Mouse (Mus musculus): ENCODE measurements at regions not wholly inside any gene's neighbourhood (a gene's known extent, or its start where the extent isn't known, plus 50 kb on each side); places are given as distances from the start of the nearest gene placed in this dataset.

DNA sequence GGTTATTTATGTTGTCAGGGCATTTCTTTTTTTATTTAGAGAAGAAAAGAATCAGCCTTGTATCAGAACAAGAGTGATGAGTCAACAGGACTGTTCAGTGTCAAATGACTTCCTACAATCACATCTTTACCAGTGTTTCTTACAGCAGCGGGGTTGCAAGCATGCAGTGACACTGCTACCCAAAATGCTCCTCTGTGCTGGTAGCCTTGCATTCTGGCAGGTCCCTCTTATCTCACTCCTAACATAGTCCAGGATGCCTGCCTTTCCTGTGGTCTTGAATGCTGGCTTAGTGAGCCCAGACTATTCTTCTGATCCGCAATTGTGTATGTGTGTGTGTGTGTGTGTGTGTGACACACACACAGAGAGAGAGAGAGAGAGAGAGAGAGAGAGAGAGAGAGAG, 506.4 kb upstream of the Camk1g start:
- no peaks in the 10 kb centered on the region for H3K27me3 ChIP-seq (ENCODE audit: low read depth, poor library complexity, severe bottlenecking)
- H3K4me1 ChIP-seq = no peaks in the 10 kb centered on the region
- no peaks in the 10 kb centered on the region for H3K36me3 ChIP-seq
- WGBS = 86% methylated on average over 2 of the region's 2 CpGs
- H3K9me3 ChIP-seq (replicated peaks) = no peaks in the 10 kb centered on the region
- no peak overlapping the region for H3K4me3 ChIP-seq
- H3K27ac ChIP-seq (replicated peaks) = no peak overlapping the region
- DNase-seq (ENCODE audit: low spot score) = no peak

DNA sequence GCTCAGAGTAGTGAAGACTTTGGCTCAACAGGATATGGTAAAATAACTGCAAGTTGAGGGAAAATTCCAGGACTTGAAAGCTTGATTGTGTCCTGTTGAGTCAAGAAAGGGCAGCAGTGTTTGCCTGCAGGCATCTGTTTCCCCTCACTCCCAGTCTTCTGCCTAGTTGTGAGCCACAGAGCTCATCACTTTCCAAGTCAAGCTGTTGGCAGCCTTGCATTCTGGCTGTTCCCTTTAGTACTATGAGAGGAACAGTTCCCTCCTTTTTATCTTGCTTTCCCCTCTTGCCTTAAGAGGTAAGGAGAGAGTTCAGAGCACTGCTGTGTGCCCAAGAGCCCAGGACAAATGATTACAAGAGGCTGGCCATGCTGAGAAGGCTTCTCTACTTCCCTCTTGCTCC, 506.0 kb upstream of the Camk1g start:
- H3K27ac ChIP-seq (replicated peaks) = no peak overlapping the region
- no peaks in the 10 kb centered on the region for H3K36me3 ChIP-seq
- H3K4me3 ChIP-seq = no peak overlapping the region
- H3K9me3 ChIP-seq (replicated peaks) = no peaks in the 10 kb centered on the region
- H3K4me1 ChIP-seq = no peaks in the 10 kb centered on the region
- H3K27me3 ChIP-seq (ENCODE audit: low read depth, poor library complexity, severe bottlenecking) = no peaks in the 10 kb centered on the region
- no peak for DNase-seq (ENCODE audit: low spot score)

DNA sequence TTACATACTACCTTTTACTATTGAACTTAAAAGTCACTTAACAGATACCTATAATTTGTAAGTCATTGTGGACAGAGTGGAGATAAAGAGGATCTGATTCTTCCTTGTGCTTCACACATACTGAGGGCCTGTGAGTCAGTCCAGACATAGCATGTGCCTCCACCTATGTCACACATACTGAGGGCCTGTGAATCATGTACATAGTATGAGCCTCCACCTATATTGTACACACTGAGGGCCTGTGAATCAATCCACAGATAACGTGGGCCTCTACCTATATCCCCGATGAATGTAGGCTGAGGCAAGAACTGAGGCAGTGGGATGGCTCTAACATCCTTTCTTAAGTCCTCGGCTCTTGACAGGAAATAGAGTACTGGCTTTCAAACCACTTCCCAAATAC, 505.2 kb upstream of the Camk1g start:
- no peak overlapping the region for H3K27ac ChIP-seq (replicated peaks)
- H3K9me3 ChIP-seq (replicated peaks) = no peaks in the 10 kb centered on the region
- H3K4me1 ChIP-seq = no peaks in the 10 kb centered on the region
- no peaks in the 10 kb centered on the region for H3K27me3 ChIP-seq (ENCODE audit: low read depth, poor library complexity, severe bottlenecking)
- no peak for DNase-seq (ENCODE audit: low spot score)
- no peaks in the 10 kb centered on the region for H3K36me3 ChIP-seq
- WGBS = 92% methylated on average over 3 of the region's 3 CpGs
- no peak overlapping the region for H3K4me3 ChIP-seq

DNA sequence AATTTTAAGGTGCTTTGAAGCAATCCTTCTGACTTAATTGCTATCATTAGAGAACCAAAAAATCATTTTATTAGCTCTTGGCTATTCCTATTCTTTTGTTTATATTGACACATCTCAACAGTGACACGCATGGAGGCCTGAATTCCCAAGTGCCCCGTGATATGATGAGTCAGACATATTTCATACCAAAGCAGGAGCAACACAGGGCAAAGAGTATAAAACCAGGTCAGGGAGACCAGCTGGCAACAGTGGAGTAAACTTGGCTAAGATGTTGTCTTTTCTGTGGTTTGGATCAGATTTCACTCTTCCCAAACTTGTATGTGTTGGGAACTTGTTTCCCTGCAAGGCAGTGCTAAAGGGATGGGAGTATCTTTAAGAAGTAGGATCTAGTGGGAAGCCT, 500.6 kb upstream of the Camk1g start:
- Histone ChIP-seq H3K9me3 (replicated peaks) (no peaks in the 10 kb centered on the region), H3K36me3 (no peaks in the 10 kb centered on the region), H3K27ac (replicated peaks) (no peak overlapping the region), H3K4me1 (0 out of 2 replicates have a peak, but pooled peaks cover 8% of the 10 kb centered on the region), H3K4me3 (no peak overlapping the region), H3K27me3 (ENCODE audit: low read depth, poor library complexity, severe bottlenecking) (no peaks in the 10 kb centered on the region)
- no peak for DNase-seq (ENCODE audit: low spot score)
- 95% methylated on average over 2 of the region's 2 CpGs for WGBS

DNA sequence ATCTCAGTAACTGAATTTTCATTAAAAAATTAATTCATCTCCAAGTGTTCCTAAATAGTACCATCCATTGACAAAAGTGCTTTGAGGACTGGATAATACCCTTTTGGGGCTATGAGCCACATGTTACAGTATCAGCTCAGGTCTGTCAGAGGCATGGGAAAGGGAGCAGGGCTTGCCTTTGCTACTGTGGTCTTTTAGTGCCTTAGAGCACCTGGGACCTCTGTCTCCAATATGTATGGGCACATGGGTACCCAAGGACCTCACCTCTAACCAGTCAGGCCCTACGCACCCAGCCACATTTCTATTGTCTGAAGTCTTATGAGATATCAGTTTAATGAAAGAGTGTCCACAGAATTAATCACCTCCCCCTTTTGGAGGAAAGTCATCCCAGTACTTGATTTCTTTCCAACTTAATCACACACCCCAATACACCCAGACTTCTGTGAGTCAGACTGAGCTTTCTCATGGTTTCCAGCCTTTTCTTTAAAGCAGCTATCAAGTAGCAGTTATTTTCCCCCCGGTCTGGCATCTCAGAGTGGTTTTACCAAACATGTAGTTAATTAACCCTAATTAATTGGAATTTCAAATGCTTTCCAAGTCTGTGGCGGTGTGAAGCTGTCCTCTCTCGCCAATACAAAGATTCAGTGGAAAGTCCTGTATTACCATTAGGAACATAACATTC, 498.7 kb upstream of the Camk1g start:
- Histone ChIP-seq H3K4me1 (0 out of 2 replicates have a peak, but pooled peaks cover 8% of the 10 kb centered on the region), H3K27ac (replicated peaks) (no peak overlapping the region), H3K4me3 (no peak overlapping the region), H3K27me3 (ENCODE audit: low read depth, poor library complexity, severe bottlenecking) (no peaks in the 10 kb centered on the region), H3K36me3 (no peaks in the 10 kb centered on the region), H3K9me3 (replicated peaks) (no peaks in the 10 kb centered on the region)
- 85% methylated on average over 4 of the region's 4 CpGs for WGBS
- DNase-seq (ENCODE audit: low spot score) = no peak

DNA sequence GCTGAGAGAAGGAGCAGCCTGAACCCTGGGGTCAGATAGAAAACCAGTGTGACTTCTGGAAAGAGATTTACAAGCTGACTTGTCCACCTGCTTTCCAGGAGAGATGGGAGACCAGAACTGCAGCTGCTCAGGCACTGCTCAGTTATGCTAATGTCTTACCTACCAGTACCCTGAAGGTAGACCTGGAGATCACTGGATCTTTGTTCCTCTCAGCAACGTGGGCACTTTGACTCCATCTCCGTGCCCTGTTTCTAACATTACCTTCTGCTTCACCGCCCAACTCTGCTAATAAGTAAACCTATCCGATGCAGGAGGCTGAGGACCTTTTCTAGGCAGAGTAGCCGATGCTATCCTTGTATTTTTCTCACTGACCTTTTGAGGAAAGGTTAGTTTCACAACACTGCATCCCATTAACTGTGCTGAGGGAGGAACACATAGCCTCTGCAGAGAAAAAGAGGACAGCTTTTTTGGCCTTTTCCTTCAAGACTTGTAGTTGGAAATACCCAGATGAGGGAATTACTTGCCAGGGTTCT, 490.7 kb upstream of the Camk1g start:
- Histone ChIP-seq H3K9me3 (replicated peaks) (no peaks in the 10 kb centered on the region), H3K4me1 (peaks cover 24% of the 10 kb centered on the region), H3K27ac (replicated peaks) (no peak overlapping the region; the same call in 1 of the 2 replicates), H3K36me3 (no peaks in the 10 kb centered on the region), H3K27me3 (ENCODE audit: low read depth, poor library complexity, severe bottlenecking) (no peaks in the 10 kb centered on the region), H3K4me3 (no peak overlapping the region)
- peak; percentile 12 for DNase-seq (ENCODE audit: low spot score)
- 70% methylated on average over 5 of the region's 5 CpGs for WGBS

DNA sequence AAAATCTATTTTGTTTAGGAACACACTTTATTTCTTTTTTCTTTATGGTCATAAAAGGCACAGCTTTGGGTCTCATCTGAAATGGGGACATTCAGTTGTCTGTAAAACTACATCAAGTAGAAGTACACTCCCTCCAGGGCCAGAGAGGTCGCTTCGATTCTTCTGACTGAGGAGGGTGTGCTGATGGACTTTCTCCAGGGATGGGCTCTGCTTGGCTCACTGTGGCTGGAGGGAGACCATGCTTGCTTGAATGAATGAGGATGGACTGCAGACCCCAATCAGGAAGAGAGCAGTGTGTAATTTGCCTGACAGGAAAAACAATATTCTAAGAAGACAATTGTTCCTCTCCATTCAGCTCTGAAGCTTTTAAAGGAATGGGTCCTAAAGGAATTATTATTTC, 490.3 kb upstream of the Camk1g start:
- Histone ChIP-seq H3K27me3 (ENCODE audit: low read depth, poor library complexity, severe bottlenecking) (no peaks in the 10 kb centered on the region), H3K9me3 (replicated peaks) (no peaks in the 10 kb centered on the region), H3K27ac (replicated peaks) (peak overlapping the region; percentile 52; the same call in 1 of the 2 replicates), H3K4me1 (peaks cover 24% of the 10 kb centered on the region), H3K4me3 (no peak overlapping the region), H3K36me3 (no peaks in the 10 kb centered on the region)
- DNase-seq (ENCODE audit: low spot score) = peak; percentile 13
- 42% methylated on average over 2 of the region's 2 CpGs for WGBS

DNA sequence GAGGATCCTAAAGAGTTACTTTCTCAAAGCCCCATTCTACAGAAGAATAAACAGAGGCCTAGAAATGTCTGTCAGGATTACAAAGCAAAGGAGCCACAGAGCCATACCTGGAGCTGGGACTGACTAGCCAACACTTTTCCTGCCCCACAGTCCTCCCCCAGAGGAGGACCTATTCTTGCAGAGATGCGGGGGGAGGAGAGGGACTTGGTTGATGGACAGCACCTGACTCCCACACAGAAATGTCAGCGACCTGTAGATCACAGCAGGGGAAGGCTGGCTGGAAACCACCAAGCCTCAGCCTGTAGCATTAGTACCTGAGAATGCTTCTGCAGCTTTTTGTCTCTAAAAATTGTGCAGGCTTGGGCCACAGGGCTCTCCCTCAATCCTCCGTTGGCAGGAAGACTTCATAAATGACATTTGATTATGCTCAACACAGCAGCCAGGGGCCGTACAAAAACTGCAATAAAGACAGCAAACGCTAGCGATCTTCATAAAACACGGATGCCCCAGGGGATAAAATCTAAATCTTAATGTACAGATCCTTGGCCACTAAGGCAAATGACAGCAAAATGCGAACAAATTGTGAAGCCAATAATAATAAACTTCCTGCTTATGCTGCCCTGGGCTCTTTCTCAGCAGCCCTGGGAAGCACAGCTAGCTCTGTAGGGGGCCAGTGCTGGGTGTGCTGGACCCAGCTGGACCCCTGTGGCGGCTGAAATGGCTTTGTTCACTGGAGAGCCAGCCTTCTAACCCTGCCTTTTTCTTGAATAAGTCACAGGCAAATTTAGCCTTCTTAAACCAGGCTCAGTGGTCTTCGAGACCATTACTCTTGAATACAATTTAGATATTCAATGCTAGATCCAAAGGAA, 489.4 kb upstream of the Camk1g start:
- DNase-seq (ENCODE audit: low spot score) = no peak
- peak overlapping the region; percentile 52 for H3K27ac ChIP-seq (replicated peaks)
- 46% methylated on average over 10 of the region's 10 CpGs for WGBS

DNA sequence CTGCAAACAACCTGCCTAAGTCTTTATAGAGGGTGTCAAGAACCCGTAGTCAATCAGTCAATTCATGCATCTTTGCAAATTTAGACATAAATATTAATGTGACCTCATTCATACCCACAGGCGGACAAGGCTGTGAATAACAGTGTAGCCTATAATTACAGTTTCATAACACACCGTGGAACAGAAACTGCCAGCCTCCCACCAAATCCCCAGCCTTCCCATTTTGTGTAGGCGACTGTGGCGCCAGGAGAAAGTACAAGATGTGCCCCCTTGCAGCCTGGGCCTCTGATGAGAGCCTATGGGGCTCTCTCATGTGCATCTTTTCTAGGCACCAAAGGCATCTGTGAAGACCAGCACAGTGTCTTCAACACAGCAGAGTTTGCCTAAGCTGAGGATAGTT, 477.8 kb upstream of the Camk1g start:
- H3K36me3 ChIP-seq = no peaks in the 10 kb centered on the region
- H3K27me3 ChIP-seq (ENCODE audit: low read depth, poor library complexity, severe bottlenecking) = no peaks in the 10 kb centered on the region
- no peak overlapping the region for H3K4me3 ChIP-seq
- DNase-seq (ENCODE audit: low spot score) = no peak
- H3K9me3 ChIP-seq (replicated peaks) = no peaks in the 10 kb centered on the region
- H3K4me1 ChIP-seq = no peaks in the 10 kb centered on the region
- no peak overlapping the region for H3K27ac ChIP-seq (replicated peaks)
- WGBS = 88% methylated on average over 5 of the region's 5 CpGs

More for the DNA sequence above, 489.4 kb upstream of the Camk1g start:
- Histone ChIP-seq H3K36me3 (no peaks in the 10 kb centered on the region), H3K9me3 (replicated peaks) (no peaks in the 10 kb centered on the region), H3K4me1 (peaks cover 24% of the 10 kb centered on the region), H3K27me3 (ENCODE audit: low read depth, poor library complexity, severe bottlenecking) (no peaks in the 10 kb centered on the region), H3K4me3 (no peak overlapping the region)

DNA sequence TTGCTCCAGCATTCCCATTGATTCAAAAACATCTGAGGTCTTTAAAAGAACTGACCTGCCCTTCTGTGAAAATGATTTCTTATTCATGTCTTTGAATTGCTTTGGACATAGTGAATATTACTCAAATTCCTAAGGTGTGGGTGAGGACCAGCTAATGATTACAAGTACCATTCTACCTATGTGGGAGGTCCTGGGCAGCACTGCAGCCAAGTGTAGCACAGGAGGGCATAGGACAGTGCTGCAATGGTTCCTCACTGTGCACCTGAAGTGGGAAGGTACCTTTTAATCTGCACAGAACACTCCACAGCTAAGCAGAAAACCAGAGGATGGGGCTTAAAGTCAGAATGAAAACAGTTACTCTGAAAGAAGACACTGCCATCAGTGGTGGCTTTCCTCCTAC, 474.8 kb upstream of the Camk1g start:
- no peaks in the 10 kb centered on the region for H3K36me3 ChIP-seq
- H3K9me3 ChIP-seq (replicated peaks) = no peaks in the 10 kb centered on the region
- no peak overlapping the region for H3K4me3 ChIP-seq
- DNase-seq (ENCODE audit: low spot score) = no peak
- H3K27me3 ChIP-seq (ENCODE audit: low read depth, poor library complexity, severe bottlenecking) = no peaks in the 10 kb centered on the region
- no peak overlapping the region for H3K27ac ChIP-seq (replicated peaks)
- no peaks in the 10 kb centered on the region for H3K4me1 ChIP-seq

DNA sequence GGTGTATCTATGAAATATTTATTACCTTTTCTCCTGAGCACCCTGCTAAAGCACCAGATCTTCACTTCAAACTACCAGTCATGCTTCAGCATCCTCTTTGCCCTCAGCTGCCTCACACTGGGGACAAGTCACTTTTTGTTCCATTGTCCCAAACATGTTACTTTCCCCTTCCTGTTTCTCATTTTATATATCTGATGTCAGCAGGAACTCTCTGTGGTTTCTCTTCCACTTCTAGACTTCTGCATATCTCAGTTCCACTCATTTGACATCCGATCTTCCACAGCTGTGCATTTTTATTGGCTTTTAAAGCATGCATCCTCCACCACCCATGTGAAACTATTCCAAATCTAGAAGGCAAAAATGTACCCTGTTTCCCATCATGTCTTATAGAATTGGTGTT, 474.4 kb upstream of the Camk1g start:
- WGBS = 78% methylated on average over 1 of the region's 1 CpGs
- H3K9me3 ChIP-seq (replicated peaks) = no peaks in the 10 kb centered on the region
- DNase-seq (ENCODE audit: low spot score) = no peak

DNA sequence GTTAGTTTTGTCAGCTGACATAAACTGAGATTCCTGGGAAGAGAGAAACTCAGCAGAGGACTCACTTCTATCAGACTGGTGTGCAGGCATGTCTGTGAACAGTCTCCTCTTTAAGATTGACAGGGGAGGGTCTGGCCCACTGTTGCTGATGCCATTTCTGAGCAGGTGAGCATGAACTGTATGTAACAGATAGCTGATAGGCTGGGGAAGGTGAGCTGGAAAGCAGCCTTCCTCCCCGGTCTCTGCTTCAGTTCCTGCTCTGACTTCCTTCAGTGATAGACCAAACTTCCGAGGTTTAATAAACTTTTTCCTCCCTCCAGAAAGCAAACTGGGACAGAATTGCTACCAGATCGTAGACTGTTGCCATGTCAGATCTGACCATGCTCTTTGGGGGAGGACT, 430.9 kb upstream of the Camk1g start:
- H3K4me3 ChIP-seq = no peak overlapping the region
- no peaks in the 10 kb centered on the region for H3K27me3 ChIP-seq (ENCODE audit: low read depth, poor library complexity, severe bottlenecking)
- H3K36me3 ChIP-seq = no peaks in the 10 kb centered on the region
- no peaks in the 10 kb centered on the region for H3K4me1 ChIP-seq
- H3K9me3 ChIP-seq (replicated peaks) = no peaks in the 10 kb centered on the region
- no peak for DNase-seq (ENCODE audit: low spot score)
- no peak overlapping the region for H3K27ac ChIP-seq (replicated peaks)
- 81% methylated on average over 3 of the region's 3 CpGs for WGBS

More for the DNA sequence above, 474.4 kb upstream of the Camk1g start:
- H3K4me3 ChIP-seq = no peak overlapping the region
- no peak overlapping the region for H3K27ac ChIP-seq (replicated peaks)
- H3K36me3 ChIP-seq = no peaks in the 10 kb centered on the region
- no peaks in the 10 kb centered on the region for H3K27me3 ChIP-seq (ENCODE audit: low read depth, poor library complexity, severe bottlenecking)
- H3K4me1 ChIP-seq = no peaks in the 10 kb centered on the region

DNA sequence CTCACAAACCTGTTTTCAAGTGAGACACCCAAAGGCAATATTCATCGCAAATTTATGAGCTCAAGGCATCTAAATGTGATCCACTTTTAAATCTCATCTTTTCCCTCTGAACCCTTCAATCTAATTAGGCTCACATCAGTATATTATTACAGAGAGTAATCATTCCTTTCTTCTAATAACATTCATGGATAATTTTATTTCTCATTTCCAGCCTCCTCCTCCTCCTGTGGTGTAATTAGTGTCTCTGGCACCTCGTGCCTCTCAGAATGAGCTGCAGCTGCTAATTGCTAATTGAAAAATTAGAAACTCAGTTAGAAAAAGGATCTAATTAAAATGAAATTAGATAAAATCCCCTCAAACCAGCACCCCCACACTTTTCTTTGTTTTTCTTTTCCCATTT, 420.5 kb upstream of the Camk1g start:
- no peaks in the 10 kb centered on the region for H3K9me3 ChIP-seq (replicated peaks)
- no peaks in the 10 kb centered on the region for H3K36me3 ChIP-seq
- H3K4me1 ChIP-seq = peaks cover 7% of the 10 kb centered on the region
- H3K27me3 ChIP-seq (ENCODE audit: low read depth, poor library complexity, severe bottlenecking) = peaks cover 6% of the 10 kb centered on the region; the same call in 1 of the 2 replicates
- DNase-seq (ENCODE audit: low spot score) = no peak
- no peak overlapping the region for H3K4me3 ChIP-seq
- 83% methylated on average over 2 of the region's 2 CpGs for WGBS
- H3K27ac ChIP-seq (replicated peaks) = no peak overlapping the region

Measured in midbrain, embryonic 10.5 days (tissue).